Mouse (Mus musculus) c-Kit-negative CD71-positive TER-119-positive erythroid progenitor cells, embryonic 14.5 days (primary cell): Measurements from ENCODE around the gene Dpp7.

Experiments
- DNase-seq: peaks from one replicate; pipeline ENCODE4 v3.0.0-alpha.2; 2013; ENCODE audit warnings: low read depth, low spot score

Dpp7 gene

GRCm38 (mm10) chr2:25311491-25311891 is 44.7 kb downstream of the Dpp7 start:
- DNase-seq, result no peak

- no peak for DNase-seq
These were observed 45.2 kb downstream of the Dpp7 start for GRCm38 (mm10) chr2:25310969-25311368.

- no peak for DNase-seq
These were observed 46.0 kb downstream of the Dpp7 start for GRCm38 (mm10) chr2:25310180-25310579.

GRCm38 (mm10) chr2:25305587-25306359 is 50.4 kb downstream of the Dpp7 start:
- no peak for DNase-seq

GRCm38 (mm10) chr2:25304657-25305541 is 51.3 kb downstream of the Dpp7 start:
- no peak for DNase-seq

GRCm38 (mm10) chr2:25303931-25304656 is 52.1 kb downstream of the Dpp7 start:
- no peak for DNase-seq

- DNase-seq, result no peak
These were observed 52.7 kb downstream of the Dpp7 start for GRCm38 (mm10) chr2:25303452-25303851.
